Mouse (Mus musculus) T-cell, adult 2 months (primary cell): ENCODE results near the gene Tmem74b.

Experiments
- DNase-seq: peaks from one replicate; pipeline ENCODE4 v3.0.0; 2022; ENCODE audit warnings: low spot score

The Tmem74b gene

DNA sequence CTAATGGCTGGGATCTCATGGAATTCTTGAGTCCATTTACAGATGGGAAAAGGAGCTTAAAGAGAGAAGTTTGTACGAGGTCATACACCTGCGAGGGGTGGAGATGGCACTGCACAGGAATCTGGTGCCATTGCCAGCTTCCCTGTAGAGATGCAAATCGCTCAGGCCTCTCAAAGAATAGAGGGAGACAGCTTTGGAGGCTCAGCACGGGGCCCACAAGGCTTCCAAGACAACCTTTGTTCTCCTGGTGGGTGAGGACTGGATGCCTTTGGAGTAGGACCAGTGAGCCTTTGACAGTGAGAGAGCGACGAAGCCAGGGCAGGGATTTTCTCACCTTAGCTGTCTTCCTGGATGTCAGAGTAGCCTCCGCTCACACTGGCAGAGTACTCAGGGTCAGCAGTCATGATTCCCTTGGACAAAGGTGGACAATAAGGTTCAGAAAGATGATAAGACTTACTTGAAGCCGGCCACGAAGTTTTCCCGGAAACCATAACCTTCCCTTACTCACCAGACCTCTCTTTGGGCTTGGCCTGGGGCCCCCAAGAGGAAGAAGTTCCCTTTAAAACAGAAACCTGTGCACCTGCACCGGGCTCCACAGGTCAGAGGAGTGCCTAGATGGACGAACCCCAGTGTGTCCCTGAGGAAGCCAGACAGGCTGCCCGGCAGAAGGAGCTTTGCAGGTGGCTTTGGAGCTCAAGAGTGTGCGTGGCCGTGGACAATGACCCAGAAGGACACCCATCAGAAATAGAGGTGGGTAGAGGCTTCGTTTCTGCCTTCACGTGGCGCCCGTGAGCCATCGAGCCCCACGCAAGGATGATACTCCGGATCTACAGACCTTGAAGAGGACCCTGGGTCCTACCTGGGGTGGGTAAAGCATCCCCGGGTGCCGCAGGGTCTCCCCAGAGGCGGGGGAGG is at the start of gene Tmem74b:
Gene Tmem74b, plus strand, starts transcription at position 778 of the 915 bp plus-strand sequence.
- no peak for DNase-seq

DNA sequence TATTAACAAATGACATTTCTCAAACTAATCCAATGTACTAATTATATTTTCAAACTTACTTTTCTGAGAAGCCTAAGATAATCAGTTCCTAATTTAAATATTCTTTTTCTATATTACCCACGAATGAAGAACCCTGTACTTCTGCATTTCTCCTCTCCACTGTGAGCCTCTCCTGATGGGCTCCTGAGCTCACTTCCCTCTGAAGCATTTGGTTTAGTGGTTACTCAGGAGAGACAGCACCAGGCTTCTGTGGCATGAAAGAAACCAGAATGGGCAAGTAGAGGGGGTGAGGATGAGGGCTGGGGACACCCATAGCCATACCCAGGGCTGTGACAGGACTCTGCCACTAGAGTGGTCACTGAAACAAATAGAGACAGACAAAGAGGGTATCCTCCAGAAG is 49.8 kb upstream of the Tmem74b start:
- DNase-seq, result no peak

DNA sequence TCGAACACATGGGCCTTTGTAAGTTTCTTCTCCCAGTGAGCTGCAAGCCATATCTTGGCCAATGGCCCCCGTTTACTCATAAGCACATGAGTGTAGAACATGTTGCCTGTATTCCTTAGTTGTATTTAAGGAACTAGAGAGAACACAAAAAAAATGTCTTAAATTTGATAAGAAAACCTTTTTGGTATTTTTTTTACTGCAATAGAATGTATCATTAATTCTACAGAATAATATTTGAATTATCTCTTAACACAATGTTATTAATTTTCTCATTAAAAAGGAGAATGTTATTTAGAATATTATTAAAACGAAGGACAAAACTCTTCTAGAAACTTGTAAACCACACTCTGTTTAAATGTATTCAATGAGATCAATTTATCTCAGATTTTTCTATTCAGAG is 33.4 kb upstream of the Tmem74b start, which contains the start of gene Rad21l:
Gene Rad21l, minus strand, starts transcription at position 101 of the 400 bp plus-strand sequence.
- DNase-seq, result no peak

GRCm38 (mm10) chr2:151670026-151670967 is 31.5 kb upstream of the Tmem74b start:
- DNase-seq, result no peak

GRCm38 (mm10) chr2:151670968-151671329 is 30.9 kb upstream of the Tmem74b start:
- DNase-seq, result no peak

DNA sequence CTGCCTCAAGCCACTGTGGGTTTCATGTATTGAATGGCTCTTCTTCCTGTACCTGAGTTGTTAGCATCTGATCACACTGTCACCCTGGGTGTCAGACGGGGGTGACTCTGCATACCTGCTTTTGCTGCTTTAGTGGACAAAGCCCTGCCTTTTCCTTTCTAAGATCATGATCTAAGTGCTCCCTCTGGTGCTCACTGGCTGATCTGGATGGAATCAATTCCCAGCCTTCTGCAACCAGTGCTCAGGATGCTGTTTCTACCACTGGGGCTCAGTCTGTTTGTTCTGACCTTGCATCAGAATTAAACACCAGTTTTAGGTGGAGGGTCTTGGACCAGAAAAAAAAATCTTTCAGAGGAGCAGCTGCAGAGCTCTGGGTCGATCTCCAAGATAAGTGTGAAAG is 25.6 kb upstream of the Tmem74b start:
- no peak for DNase-seq

DNA sequence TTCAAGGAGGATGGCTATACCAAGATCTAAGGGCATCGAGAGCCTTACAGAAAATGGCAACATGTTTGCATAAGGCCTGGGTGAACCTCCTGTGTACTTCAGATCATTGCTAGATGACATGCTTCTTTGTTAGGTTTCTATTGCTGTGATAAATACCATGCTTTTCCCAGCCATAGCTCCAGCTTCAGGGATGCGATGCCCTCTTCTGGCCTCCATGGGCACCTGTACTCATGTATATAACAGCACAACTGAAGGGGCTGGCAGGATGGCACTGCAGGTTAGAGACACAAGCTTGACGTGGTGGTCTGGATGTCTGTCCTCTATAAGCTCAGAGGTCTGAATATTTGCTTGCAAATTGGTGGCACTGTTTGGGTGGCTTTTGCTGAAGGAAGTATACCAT is 19.5 kb upstream of the Tmem74b start:
- peak; percentile 17 for DNase-seq

DNA sequence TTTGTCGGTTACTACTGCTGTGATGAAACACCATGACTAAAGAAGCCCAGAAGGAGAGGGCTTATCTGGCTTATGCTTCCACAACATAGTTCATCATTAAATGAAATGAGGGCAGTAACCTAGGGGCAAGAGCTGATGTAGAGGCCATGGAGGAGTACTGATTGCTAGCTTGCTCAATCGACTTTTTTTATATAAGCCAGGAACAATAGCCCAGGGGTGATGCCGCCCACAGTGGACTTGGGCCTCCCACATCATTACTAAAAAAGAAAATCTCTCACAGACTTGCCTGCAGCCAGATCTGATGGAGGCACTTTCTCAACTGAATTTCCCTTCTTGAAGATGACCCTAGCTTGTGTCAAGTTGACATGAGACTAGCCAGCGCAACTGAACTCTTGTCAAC is 18.8 kb upstream of the Tmem74b start:
- no peak for DNase-seq

- DNase-seq, result no peak
These were observed 490 bp downstream of the Tmem74b start for GRCm38 (mm10) chr2:151702146-151702850.

DNA sequence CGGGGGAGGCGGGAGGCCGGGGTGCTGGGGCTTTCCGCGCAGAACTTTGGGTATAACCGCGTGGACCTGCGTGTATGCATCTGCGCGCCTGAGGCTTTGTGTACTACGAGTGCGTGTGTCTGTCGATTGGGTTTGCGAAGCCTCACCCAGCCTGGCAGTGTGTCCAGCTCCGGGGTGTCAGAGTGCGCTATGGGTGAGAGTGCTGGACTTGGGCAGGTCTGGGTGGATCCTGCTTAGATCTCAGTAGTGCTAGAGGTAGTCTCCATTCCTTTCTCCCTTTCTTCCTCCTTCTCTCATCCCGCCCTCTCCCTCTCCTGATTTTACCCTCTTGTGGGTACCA is 1.0 kb downstream of the Tmem74b start:
- DNase-seq, result no peak

DNA sequence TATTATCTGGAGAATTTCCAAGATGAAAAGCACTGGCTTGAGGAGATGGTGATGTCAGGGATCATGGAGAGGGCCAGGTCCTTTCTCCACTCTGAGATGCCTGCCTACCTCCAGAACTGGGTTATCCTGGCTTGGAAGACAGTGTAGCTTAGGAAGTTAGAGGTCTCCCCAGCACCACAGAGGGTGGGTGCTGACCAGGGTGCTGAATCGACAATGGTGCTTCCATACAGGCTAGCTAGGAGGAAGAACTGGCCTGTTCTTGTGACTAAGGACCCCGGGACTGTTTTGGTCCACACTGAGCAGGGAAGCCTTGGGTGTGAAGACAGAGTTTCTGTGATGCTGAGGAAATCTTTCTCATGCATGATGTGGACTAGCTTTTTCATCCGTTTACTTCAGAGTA is 10.8 kb downstream of the Tmem74b start:
- DNase-seq, result no peak

- no peak for DNase-seq
These were observed 13.7 kb downstream of the Tmem74b start for GRCm38 (mm10) chr2:151715526-151715925.

GRCm38 (mm10) chr2:151716318-151717055 is 14.7 kb downstream of the Tmem74b start:
- no peak for DNase-seq

- DNase-seq, result no peak
These were observed 22.3 kb downstream of the Tmem74b start for GRCm38 (mm10) chr2:151724094-151724493.

DNA sequence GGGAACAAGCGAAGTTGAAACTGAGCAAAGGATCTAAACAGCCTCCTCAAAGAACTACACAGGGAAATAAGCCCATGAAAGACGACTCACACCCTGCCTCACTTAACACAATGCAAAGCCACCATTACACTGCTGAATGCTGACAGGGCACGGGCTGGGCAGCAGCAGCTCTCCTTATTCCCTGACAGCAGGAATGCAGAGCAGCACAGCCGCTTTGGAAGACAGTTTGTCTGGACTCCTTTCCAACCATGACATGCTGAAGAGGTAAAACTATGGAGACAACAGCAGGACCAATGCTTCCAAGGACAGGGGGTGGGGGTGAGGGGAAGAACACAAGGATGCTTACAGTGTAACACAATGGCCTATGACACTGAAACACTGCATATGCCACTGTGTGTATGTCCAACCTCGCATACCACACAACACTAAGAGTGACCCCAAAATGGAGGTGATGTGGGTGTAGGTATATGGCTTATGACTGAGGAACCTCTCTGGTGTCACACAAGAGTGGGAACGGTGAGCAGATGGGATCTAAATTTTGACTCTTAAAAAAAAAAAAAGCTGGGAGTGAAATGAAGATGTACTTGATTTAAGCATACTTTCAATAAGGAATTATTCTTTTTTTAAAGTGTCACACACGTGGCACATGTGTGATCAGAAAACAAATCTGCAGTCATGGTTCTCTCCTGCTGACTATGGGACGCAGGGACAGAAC is 31.5 kb downstream of the Tmem74b start:
- DNase-seq, result no peak

GRCm38 (mm10) chr2:151735422-151735821 is 33.6 kb downstream of the Tmem74b start:
- no peak for DNase-seq

DNA sequence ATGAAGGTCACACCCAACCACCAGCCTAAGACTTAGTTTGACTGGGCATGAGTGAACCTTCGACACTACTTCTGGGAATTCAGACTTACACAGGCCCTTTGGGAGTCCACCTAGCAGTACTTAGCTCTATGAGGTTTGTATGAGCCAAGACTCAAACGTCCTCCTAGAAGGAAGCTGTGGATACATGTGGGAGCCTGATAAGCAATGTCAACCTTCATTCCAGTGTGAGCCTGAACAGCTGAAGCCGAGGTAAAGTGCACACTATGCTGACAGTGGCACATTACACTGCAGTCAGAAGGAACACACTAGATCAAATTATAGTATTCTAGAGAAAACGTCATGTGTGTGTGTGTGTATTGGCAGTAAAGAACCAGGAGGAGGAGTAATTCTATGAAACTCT is 36.7 kb downstream of the Tmem74b start:
- DNase-seq, result no peak

DNA sequence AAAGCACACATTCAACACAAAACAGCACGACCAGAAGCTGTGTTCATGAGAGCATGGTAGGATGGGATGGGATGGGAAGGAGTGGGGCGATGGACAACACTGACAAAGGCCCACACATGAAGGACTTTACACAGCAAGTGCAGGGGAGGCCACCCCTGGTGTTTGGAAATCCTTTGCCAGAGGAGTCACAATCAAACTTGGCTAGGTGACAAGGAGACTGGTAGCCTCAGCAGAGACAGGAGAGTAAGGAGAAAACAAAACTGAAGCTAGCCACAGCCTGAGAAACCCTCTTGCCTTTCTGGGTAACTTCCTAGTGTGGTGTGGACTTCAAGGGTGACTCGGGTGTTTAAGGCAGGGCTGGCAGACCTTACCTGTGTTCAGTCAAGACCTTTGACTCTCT is 37.3 kb downstream of the Tmem74b start:
- no peak for DNase-seq

DNA sequence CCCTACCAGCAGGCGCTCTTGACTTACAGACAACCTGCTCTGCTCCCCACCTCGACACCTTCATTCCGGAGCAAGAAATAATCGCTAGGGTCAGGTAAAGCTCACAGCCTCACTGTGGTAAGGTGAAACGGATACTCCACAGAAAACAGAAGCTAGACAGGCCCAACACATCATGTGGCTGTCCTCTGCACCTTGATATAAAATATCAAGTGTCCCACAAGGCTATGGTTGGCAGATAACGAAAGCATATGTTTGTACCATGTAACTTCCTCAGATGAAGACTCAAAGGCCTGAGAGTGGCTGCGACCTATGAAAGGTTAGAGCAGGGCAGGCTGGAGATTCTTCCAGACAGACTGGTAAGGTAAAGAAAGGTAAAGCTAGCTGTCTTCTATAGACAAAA is 37.7 kb downstream of the Tmem74b start:
- DNase-seq, result no peak

DNA sequence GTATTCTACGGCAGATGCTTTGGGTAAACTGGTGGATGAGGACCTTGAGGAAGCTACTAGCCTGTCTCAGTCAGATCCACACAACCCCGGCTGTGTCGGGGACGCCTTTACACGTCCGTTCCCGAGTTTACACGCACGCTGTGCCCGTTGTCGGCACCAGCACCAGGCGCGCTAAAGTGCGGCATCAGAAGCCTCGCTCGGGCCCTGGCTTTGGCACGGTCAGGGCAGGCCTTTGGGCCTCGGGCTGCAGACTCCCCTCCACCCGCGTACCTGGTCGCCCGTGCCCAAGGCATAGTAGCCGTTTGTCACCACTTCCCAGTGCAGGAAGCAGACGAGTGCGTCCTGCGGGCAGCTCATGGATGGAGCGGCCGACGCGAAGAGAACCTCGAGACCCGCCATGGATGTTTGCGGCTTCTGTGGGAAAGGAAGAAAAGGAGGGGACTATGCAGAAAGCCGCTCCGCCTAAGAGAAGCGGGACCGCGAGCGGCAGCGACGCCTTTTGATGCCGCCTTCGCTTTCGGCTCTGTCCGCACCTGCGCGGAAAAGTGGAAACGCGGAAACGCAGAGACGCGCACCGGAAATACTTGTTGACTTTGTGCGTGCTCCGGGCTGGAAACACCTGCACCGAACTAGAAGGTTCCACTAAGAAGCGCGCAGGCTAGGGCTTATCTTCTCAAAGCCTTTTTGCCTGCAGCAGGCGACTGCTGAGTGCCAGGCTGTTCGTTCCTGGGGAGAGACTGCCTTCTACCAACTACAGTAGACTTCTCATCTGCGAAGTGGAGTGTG is 39.1 kb downstream of the Tmem74b start:
- DNase-seq, result peak; percentile 90
